In the genomic region with DNA sequence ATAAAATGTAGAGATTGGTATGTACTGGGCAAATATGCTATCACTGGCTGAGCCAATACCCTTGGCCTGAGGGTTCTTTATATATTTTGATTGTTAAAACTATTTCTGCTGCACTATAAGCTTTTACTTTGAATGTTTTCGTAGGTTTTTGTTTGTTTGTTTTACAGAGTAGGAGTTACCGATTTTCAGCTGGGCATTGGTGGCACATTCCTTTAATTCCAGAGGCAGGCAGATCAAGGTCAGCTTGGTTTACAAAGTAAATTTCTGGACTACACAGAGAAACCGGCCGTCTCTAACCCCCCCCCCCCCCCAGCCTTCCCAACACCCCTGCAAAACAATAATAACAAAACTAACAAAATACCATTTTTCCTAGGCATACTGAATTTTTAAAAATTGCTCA, we compare ENCODE assay signal across 26 mouse cellular contexts. TPM values are rescaled to one million over a fixed set of nuclear protein-coding genes. Genes with fewer than 3 reads are reported as not detected.
"Had no signal": no experiment of that assay in that cellular context is flagged by ENCODE, and none has a peak within 500 bp of the region (broad histone marks: within the 10 kb centered on the region; RNA-seq: fewer than 3 reads in every experiment).

No protein-coding gene starts in this region.

- H3K4me2 ChIP-seq: limb, embryonic 13.5 days; liver, embryonic 11.5 days; lung, embryonic 14.5 days; midbrain, embryonic 12.5 days; midbrain, embryonic 15.5 days; neural tube, embryonic 12.5 days; neural tube, embryonic 15.5 days had no signal

- H3K27me3 ChIP-seq: limb, embryonic 13.5 days; midbrain, embryonic 12.5 days; midbrain, embryonic 15.5 days; neural tube, embryonic 12.5 days; neural tube, embryonic 15.5 days had no signal

- H3K36me3 ChIP-seq: limb, embryonic 10.5 days; limb, embryonic 13.5 days; midbrain, embryonic 12.5 days; midbrain, embryonic 15.5 days; neural tube, embryonic 12.5 days; neural tube, embryonic 15.5 days had no signal

- H3K27ac ChIP-seq: kidney, postnatal 0 days; layer of hippocampus, adult 2 months; limb, embryonic 10.5 days; limb, embryonic 13.5 days; liver, embryonic 14.5 days; midbrain, embryonic 12.5 days; midbrain, embryonic 15.5 days; neural tube, embryonic 12.5 days; neural tube, embryonic 15.5 days; stomach, postnatal 0 days had no signal

- H3K9me3 ChIP-seq: limb, embryonic 10.5 days; limb, embryonic 13.5 days; midbrain, embryonic 12.5 days; midbrain, embryonic 15.5 days; neural tube, embryonic 12.5 days; neural tube, embryonic 15.5 days had no signal

- DNase-seq: kidney, adult 8-10 months; kidney, postnatal 25 days; layer of hippocampus, adult 9-11 months; liver, postnatal 0 days; lung, embryonic 14.5 days; lung, postnatal 10 days; lung, postnatal 4 days; right cerebral cortex, adult 18-20 months; right cerebral cortex, postnatal 14 days; right cerebral cortex, postnatal 4 days; thymus, adult 2 months; thymus, postnatal 14 days; thymus, postnatal 4 days had no signal

- H3K4me3 ChIP-seq: layer of hippocampus, adult 2 months; limb, embryonic 10.5 days; limb, embryonic 13.5 days; midbrain, embryonic 12.5 days; midbrain, embryonic 15.5 days; neural tube, embryonic 12.5 days; neural tube, embryonic 15.5 days had no signal

- H3K4me1 ChIP-seq: limb, embryonic 10.5 days; midbrain, embryonic 12.5 days; midbrain, embryonic 15.5 days; neural tube, embryonic 12.5 days; neural tube, embryonic 15.5 days had no signal

- H3K9ac ChIP-seq: limb, embryonic 13.5 days; liver, embryonic 14.5 days; liver, postnatal 0 days; lung, embryonic 14.5 days; midbrain, embryonic 12.5 days; midbrain, embryonic 15.5 days; neural tube, embryonic 12.5 days; neural tube, embryonic 15.5 days had no signal

- ATAC-seq: liver, postnatal 0 days; midbrain, embryonic 15.5 days had no signal

RNA-seq across cellular contexts. Expression of a gene that starts 29.2 kb away (rescaled TPM):
- polyA plus RNA-seq: kidney, postnatal 0 days; large intestine, adult 2 months; limb, embryonic 10.5 days; limb, embryonic 13.5 days; liver, embryonic 11.5 days; liver, embryonic 14.5 days; liver, postnatal 0 days; lung, embryonic 14.5 days; midbrain, embryonic 12.5 days; midbrain, embryonic 15.5 days; neural tube, embryonic 12.5 days; neural tube, embryonic 15.5 days; stomach, embryonic 14.5 days; stomach, postnatal 0 days; thymus, adult 2 months had no signal
